ENCODE assay signal across 14 mouse cellular contexts in genomic region chr4:63467338-63467737, GRCm38 (mm10). TPM values are rescaled to one million over a fixed set of nuclear protein-coding genes. Genes with fewer than 3 reads are reported as not detected.
DNase-seq lines count a peak whose midpoint lies in the region; ATAC-seq lines count a peak whose summit lies in the region.
"Had no signal": no experiment of that assay in that cellular context is flagged by ENCODE, and none has a peak within 500 bp of the region (broad histone marks: within the 10 kb centered on the region; RNA-seq: fewer than 3 reads in every experiment).

No protein-coding gene starts in this region.

- peaks cover 15% of the 10 kb centered on the region for H3K4me1 ChIP-seq in forebrain, embryonic 10.5 days
- H3K4me1 ChIP-seq in forebrain, embryonic 13.5 days, result no peaks in the 10 kb centered on the region
- peaks cover 3% of the 10 kb centered on the region for H3K4me1 ChIP-seq in kidney, embryonic 14.5 days (ENCODE audit: control insufficient read depth, insufficient read depth, low read length)
- peaks cover 15% of the 10 kb centered on the region for H3K4me1 ChIP-seq in kidney, embryonic 16.5 days (ENCODE audit: insufficient read depth, low read length)
- no peaks in the 10 kb centered on the region for H3K4me1 ChIP-seq in hindbrain, embryonic 16.5 days (ENCODE audit: control insufficient read depth, insufficient read depth, low read depth, low read length)
- H3K4me1 ChIP-seq: intestine, embryonic 15.5 days had no signal

- no peak; the same call in 1 of the 2 replicates for ATAC-seq in forebrain, embryonic 13.5 days
- peak; percentile 30; the same call in 1 of the 2 replicates for ATAC-seq in kidney, embryonic 14.5 days (ENCODE audit: low FRiP score, low TSS enrichment)
- no peak for ATAC-seq in kidney, embryonic 16.5 days (ENCODE audit: low FRiP score, low TSS enrichment)
- ATAC-seq in hindbrain, embryonic 16.5 days, result 0 out of 2 replicates have a peak, but pooled peaks have one; percentile 17
- ATAC-seq: intestine, embryonic 15.5 days; midbrain, embryonic 16.5 days had no signal

- H3K27me3 ChIP-seq in forebrain, embryonic 10.5 days (ENCODE audit: poor library complexity, severe bottlenecking), result peaks cover 33% of the 10 kb centered on the region
- peaks cover 14% of the 10 kb centered on the region; the same call in 1 of the 2 replicates for H3K27me3 ChIP-seq in forebrain, embryonic 13.5 days
- no peaks in the 10 kb centered on the region for H3K27me3 ChIP-seq in kidney, embryonic 14.5 days (ENCODE audit: control insufficient read depth, insufficient read depth, low read length)
- no peaks in the 10 kb centered on the region for H3K27me3 ChIP-seq in kidney, embryonic 16.5 days (ENCODE audit: insufficient read depth, low read length)
- no peaks in the 10 kb centered on the region for H3K27me3 ChIP-seq in hindbrain, embryonic 16.5 days (replicated peaks; ENCODE audit: control insufficient read depth, insufficient read depth, low read length)
- H3K27me3 ChIP-seq: intestine, embryonic 15.5 days had no signal

- no peak overlapping the region for H3K9ac ChIP-seq in forebrain, embryonic 13.5 days
- no peak overlapping the region for H3K9ac ChIP-seq in kidney, embryonic 14.5 days (ENCODE audit: low read depth, low read length)
- no peak overlapping the region for H3K9ac ChIP-seq in kidney, embryonic 16.5 days (replicated peaks; ENCODE audit: low read length)
- H3K9ac ChIP-seq in hindbrain, embryonic 16.5 days (ENCODE audit: low read depth, low read length), result no peak overlapping the region
- H3K9ac ChIP-seq: intestine, embryonic 15.5 days had no signal

- no peak overlapping the region for H3K4me2 ChIP-seq in forebrain, embryonic 13.5 days
- no peak overlapping the region for H3K4me2 ChIP-seq in kidney, embryonic 14.5 days (replicated peaks; ENCODE audit: low read depth, low read length)
- H3K4me2 ChIP-seq in kidney, embryonic 16.5 days (replicated peaks; ENCODE audit: low read depth, low read length), result no peak overlapping the region
- H3K4me2 ChIP-seq in hindbrain, embryonic 16.5 days (ENCODE audit: low read length), result no peak overlapping the region
- H3K4me2 ChIP-seq: intestine, embryonic 15.5 days had no signal

- peaks cover 37% of the 10 kb centered on the region for H3K36me3 ChIP-seq in forebrain, embryonic 10.5 days (replicated peaks)
- no peaks in the 10 kb centered on the region for H3K36me3 ChIP-seq in forebrain, embryonic 13.5 days (ENCODE audit: poor library complexity, severe bottlenecking)
- H3K36me3 ChIP-seq in kidney, embryonic 14.5 days (ENCODE audit: control insufficient read depth, insufficient read depth, low read length), result peaks cover 2% of the 10 kb centered on the region; the same call in 1 of the 2 replicates
- 0 out of 2 replicates have a peak, but pooled peaks cover 3% of the 10 kb centered on the region for H3K36me3 ChIP-seq in kidney, embryonic 16.5 days (ENCODE audit: insufficient read depth, low read length)
- H3K36me3 ChIP-seq in hindbrain, embryonic 16.5 days (ENCODE audit: control insufficient read depth, insufficient read depth, low read length), result no peaks in the 10 kb centered on the region
- H3K36me3 ChIP-seq: intestine, embryonic 15.5 days had no signal

- 80% methylated on average over 9 of the region's 10 CpGs for WGBS in forebrain, embryonic 10.5 days
- WGBS in forebrain, embryonic 13.5 days, result 79% methylated on average over 9 of the region's 10 CpGs
- 22% methylated on average over 10 of the region's 10 CpGs for WGBS in kidney, embryonic 14.5 days
- 31% methylated on average over 8 of the region's 10 CpGs for WGBS in kidney, embryonic 16.5 days
- WGBS in hindbrain, embryonic 16.5 days, result 56% methylated on average over 10 of the region's 10 CpGs

- H3K27ac ChIP-seq in forebrain, embryonic 10.5 days, result 0 out of 2 replicates have a peak overlapping the region, but pooled peaks have one; percentile 5
- no peak overlapping the region for H3K27ac ChIP-seq in forebrain, embryonic 13.5 days
- no peak overlapping the region for H3K27ac ChIP-seq in kidney, embryonic 14.5 days (ENCODE audit: low read depth, low read length)
- no peak overlapping the region for H3K27ac ChIP-seq in kidney, embryonic 16.5 days (ENCODE audit: low read length)
- H3K27ac ChIP-seq in hindbrain, embryonic 16.5 days (ENCODE audit: low read depth, low read length), result no peak overlapping the region
- H3K27ac ChIP-seq: intestine, embryonic 15.5 days had no signal

- DNase-seq in forebrain, embryonic 10.5 days (ENCODE audit: extremely low spot score, low spot score), result no peak
- DNase-seq in embryo, embryonic 9.5 days (ENCODE audit: extremely low spot score), result peak; percentile 46
- DNase-seq in gastrocnemius, adult 18-20 months (ENCODE audit: low spot score), result no peak
- no peak for DNase-seq in ovary, postnatal 10 days (ENCODE audit: low spot score)
- DNase-seq: cerebellum, adult 9-11 months; kidney, postnatal 25 days; liver; thymus, adult 2 months had no signal

- H3K9me3 ChIP-seq in forebrain, embryonic 10.5 days, result no peaks in the 10 kb centered on the region
- H3K9me3 ChIP-seq in forebrain, embryonic 13.5 days (replicated peaks), result no peaks in the 10 kb centered on the region
- H3K9me3 ChIP-seq in kidney, embryonic 14.5 days (ENCODE audit: control insufficient read depth, low read length), result no peaks in the 10 kb centered on the region; the same call in 1 of the 2 replicates
- H3K9me3 ChIP-seq in kidney, embryonic 16.5 days (ENCODE audit: low read length), result no peaks in the 10 kb centered on the region
- H3K9me3 ChIP-seq in hindbrain, embryonic 16.5 days (ENCODE audit: control insufficient read depth, low read length), result no peaks in the 10 kb centered on the region
- H3K9me3 ChIP-seq: intestine, embryonic 15.5 days had no signal

- no peak overlapping the region for H3K4me3 ChIP-seq in forebrain, embryonic 10.5 days
- no peak overlapping the region for H3K4me3 ChIP-seq in forebrain, embryonic 13.5 days
- no peak overlapping the region for H3K4me3 ChIP-seq in kidney, embryonic 14.5 days (ENCODE audit: low read length)
- H3K4me3 ChIP-seq in kidney, embryonic 16.5 days (ENCODE audit: low read length), result no peak overlapping the region
- H3K4me3 ChIP-seq in hindbrain, embryonic 16.5 days (ENCODE audit: low read length), result no peak overlapping the region
- H3K4me3 ChIP-seq: intestine, embryonic 15.5 days had no signal

RNA-seq across cellular contexts. Expression of gene Whrn, which starts 28.5 kb away (rescaled TPM):
- polyA plus RNA-seq in forebrain, embryonic 10.5 days (2016; fragmentation: Nextera tagmentation; extraction: Ambion mirVana), result 4.6 and 5.1 TPM in 2 replicates
- polyA plus RNA-seq in forebrain, embryonic 13.5 days (2015; fragmentation: Nextera tagmentation; extraction: Ambion mirVana), result 5.5 and 6.1 TPM in 2 replicates
- 8.0 and 8.7 TPM in 2 replicates for polyA plus RNA-seq in kidney, embryonic 14.5 days (2014; fragmentation: Nextera tagmentation; extraction: Ambion mirVana)
- 4.8 and 5.6 TPM in 2 replicates for polyA plus RNA-seq in kidney, embryonic 16.5 days (2015; fragmentation: Nextera tagmentation; extraction: Ambion mirVana)
- 5.0 and 5.4 TPM in 2 replicates for polyA plus RNA-seq in hindbrain, embryonic 16.5 days (2015; fragmentation: Nextera tagmentation; extraction: Ambion mirVana)
- total RNA-seq in gastrocnemius, adult 18-20 months (2021), result 1 to 10 TPM; 5.5 to 6.5 TPM

Comparison
In these comparisons a context has a peak if more than half of its experiments do, and no peak if none do; other contexts are left out.
1. ATAC-seq: peak in kidney, embryonic 14.5 days (single experiment) and hindbrain, embryonic 16.5 days (single experiment); none in forebrain, embryonic 13.5 days (single experiment) and kidney, embryonic 16.5 days (single experiment).